9 mouse cellular contexts compared by ENCODE assay signal in the genomic region with DNA sequence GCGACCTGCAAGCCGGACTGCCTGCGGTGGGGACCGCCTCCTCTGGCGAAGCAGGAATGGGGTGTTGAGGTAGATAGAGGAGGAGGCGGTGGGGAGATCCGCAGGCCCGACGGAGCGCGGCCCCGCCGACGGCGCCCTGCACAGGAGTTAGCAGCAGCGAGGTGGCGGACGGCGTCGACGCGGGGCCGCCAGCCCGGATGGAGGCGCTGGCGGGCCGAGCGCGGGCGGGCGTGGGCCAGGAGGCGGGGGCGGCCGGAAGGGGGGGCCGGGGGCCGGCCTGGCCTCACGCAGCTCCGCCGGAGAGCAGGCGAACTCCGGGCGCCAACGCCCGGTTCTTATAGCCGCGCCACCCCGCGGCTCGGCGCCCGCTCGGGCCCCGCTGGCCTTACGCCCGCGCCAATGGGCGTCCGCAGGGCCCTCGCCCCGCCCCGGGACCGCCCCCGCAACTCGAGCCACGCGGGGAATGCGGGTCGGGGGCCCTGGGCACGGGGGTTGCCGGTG. TPM values are rescaled to one million over a fixed set of nuclear protein-coding genes. Genes with fewer than 3 reads are reported as not detected.
DNase-seq lines count a peak whose midpoint lies in the region; ATAC-seq and TF ChIP-seq lines count a peak whose summit lies in the region.
"Had no signal": no experiment of that assay in that cellular context is flagged by ENCODE, and none has a peak within 500 bp of the region (broad histone marks: within the 10 kb centered on the region; RNA-seq: fewer than 3 reads in every experiment).

No protein-coding gene starts in this region.

- no peak for TF ChIP-seq CTCF in liver, postnatal 0 days (IDR thresholded peaks at IDR 0.05; ENCODE audit: low read depth)

- H3K9ac ChIP-seq in kidney, embryonic 14.5 days (ENCODE audit: low read depth, low read length): peak overlapping the region; percentile 88
- H3K9ac ChIP-seq in liver, postnatal 0 days (replicated peaks): peak overlapping the region; percentile 59
- H3K9ac ChIP-seq in stomach, embryonic 14.5 days (replicated peaks; ENCODE audit: low read depth, low read length): peak overlapping the region; percentile 84

- peak overlapping the region; percentile 92 for H3K27ac ChIP-seq in kidney, embryonic 14.5 days (ENCODE audit: low read depth, low read length)
- peak overlapping the region; percentile 85 for H3K27ac ChIP-seq in hindbrain, embryonic 10.5 days
- peak overlapping the region; percentile 83 for H3K27ac ChIP-seq in liver, postnatal 0 days (ENCODE audit: low read depth)
- peak overlapping the region; percentile 96 for H3K27ac ChIP-seq in stomach, embryonic 14.5 days (ENCODE audit: low read length)

- no peak for DNase-seq in kidney, adult 18-20 months
- peak; percentile 84 for DNase-seq in embryo, embryonic 11 days
- peak; percentile 50 for DNase-seq in hindbrain, embryonic 10.5 days (ENCODE audit: low spot score)
- peak; percentile 64 for DNase-seq in liver, postnatal 0 days
- no peak for DNase-seq in B cell, adult 2 months
- no peak for DNase-seq in layer of hippocampus, adult 18-20 months (ENCODE audit: low spot score in 2 of 2)

- peak; percentile 64 for ATAC-seq in kidney, embryonic 14.5 days (ENCODE audit: low FRiP score, low TSS enrichment)
- ATAC-seq in liver, postnatal 0 days: peak; percentile 60
- peak; percentile 72 for ATAC-seq in stomach, embryonic 14.5 days (ENCODE audit: insufficient number of reproducible peaks, insufficient read depth, low FRiP score, low read depth)
- ATAC-seq: Patski had no signal

- no peak for TF ChIP-seq EP300 in liver, postnatal 0 days (IDR thresholded peaks at IDR 0.05; ENCODE audit: low read depth)

- H3K4me1 ChIP-seq in kidney, embryonic 14.5 days (ENCODE audit: control insufficient read depth, insufficient read depth, low read length): peaks cover 24% of the 10 kb centered on the region; the same call in 1 of the 2 replicates
- H3K4me1 ChIP-seq in hindbrain, embryonic 10.5 days (replicated peaks): peaks cover 68% of the 10 kb centered on the region
- no peaks in the 10 kb centered on the region; the same call in 1 of the 2 replicates for H3K4me1 ChIP-seq in liver, postnatal 0 days (ENCODE audit: insufficient read depth)
- H3K4me1 ChIP-seq in stomach, embryonic 14.5 days (ENCODE audit: control insufficient read depth, insufficient read depth, low read length): no peaks in the 10 kb centered on the region

- 2% methylated on average over 52 of the region's 70 CpGs for WGBS in kidney, embryonic 14.5 days
- under 1% methylated on average over 69 of the region's 70 CpGs for WGBS in hindbrain, embryonic 10.5 days
- under 1% methylated on average over 26 of the region's 70 CpGs for WGBS in liver, postnatal 0 days (ENCODE audit: insufficient replicate concordance)
- WGBS in stomach, embryonic 14.5 days: under 1% methylated on average over 54 of the region's 70 CpGs

- no peaks in the 10 kb centered on the region for H3K9me3 ChIP-seq in kidney, embryonic 14.5 days (ENCODE audit: control insufficient read depth, low read length)
- no peaks in the 10 kb centered on the region for H3K9me3 ChIP-seq in hindbrain, embryonic 10.5 days
- no peaks in the 10 kb centered on the region for H3K9me3 ChIP-seq in liver, postnatal 0 days (ENCODE audit: low read length)
- no peaks in the 10 kb centered on the region for H3K9me3 ChIP-seq in stomach, embryonic 14.5 days (ENCODE audit: control insufficient read depth, low read depth, low read length)

- H3K4me2 ChIP-seq in kidney, embryonic 14.5 days (replicated peaks; ENCODE audit: low read depth, low read length): peak overlapping the region; percentile 67
- H3K4me2 ChIP-seq in liver, postnatal 0 days (ENCODE audit: low read depth, low read length): peak overlapping the region; percentile 62
- H3K4me2 ChIP-seq in stomach, embryonic 14.5 days (replicated peaks; ENCODE audit: low read depth, low read length): peak overlapping the region; percentile 58

- H3K36me3 ChIP-seq in kidney, embryonic 14.5 days (ENCODE audit: control insufficient read depth, insufficient read depth, low read length): peaks cover 10% of the 10 kb centered on the region
- H3K36me3 ChIP-seq in hindbrain, embryonic 10.5 days: peaks cover 3% of the 10 kb centered on the region; the same call in 1 of the 2 replicates
- H3K36me3 ChIP-seq in liver, postnatal 0 days (replicated peaks; ENCODE audit: insufficient read depth, low read length): 0 out of 2 replicates have a peak, but pooled peaks cover 3% of the 10 kb centered on the region
- H3K36me3 ChIP-seq in stomach, embryonic 14.5 days (ENCODE audit: control insufficient read depth, insufficient read depth, low read length): peaks cover 6% of the 10 kb centered on the region

- H3K4me3 ChIP-seq in kidney, embryonic 14.5 days (ENCODE audit: low read length): peak overlapping the region; percentile 64
- H3K4me3 ChIP-seq in hindbrain, embryonic 10.5 days: peak overlapping the region; percentile 52
- peak overlapping the region; percentile 52 for H3K4me3 ChIP-seq in liver, postnatal 0 days (ENCODE audit: low read depth, low read length)
- peak overlapping the region; percentile 59 for H3K4me3 ChIP-seq in stomach, embryonic 14.5 days (ENCODE audit: low read depth, low read length)

- peaks cover 82% of the 10 kb centered on the region for H3K27me3 ChIP-seq in kidney, embryonic 14.5 days (ENCODE audit: control insufficient read depth, insufficient read depth, low read length)
- peaks cover 100% of the 10 kb centered on the region for H3K27me3 ChIP-seq in hindbrain, embryonic 10.5 days (ENCODE audit: insufficient read depth, poor library complexity, severe bottlenecking)
- H3K27me3 ChIP-seq in liver, postnatal 0 days (ENCODE audit: insufficient read depth, low read length): peaks cover 91% of the 10 kb centered on the region
- peaks cover 27% of the 10 kb centered on the region; the same call in 1 of the 2 replicates for H3K27me3 ChIP-seq in stomach, embryonic 14.5 days (ENCODE audit: control insufficient read depth, insufficient read depth, low read length)

RNA-seq across cellular contexts. Expression of a gene that starts 7.4 kb away (rescaled TPM):
- polyA plus RNA-seq in kidney, embryonic 14.5 days (2014; fragmentation: Nextera tagmentation; extraction: Ambion mirVana): 627 and 715 TPM in 2 replicates
- 219 and 247 TPM in 2 replicates for polyA plus RNA-seq in hindbrain, embryonic 10.5 days (2016; fragmentation: Nextera tagmentation; extraction: Ambion mirVana)
- polyA plus RNA-seq in liver, postnatal 0 days (2015; fragmentation: Nextera tagmentation; extraction: Ambion mirVana): 1,534 and 1,664 TPM in 2 replicates
- polyA plus RNA-seq in stomach, embryonic 14.5 days (2014; fragmentation: Nextera tagmentation; extraction: Ambion mirVana): 1,256 and 1,341 TPM in 2 replicates
- total RNA-seq in layer of hippocampus, adult 18-20 months (2021): 10 to 100 TPM; 42.7 to 46.4 TPM

RNA-seq across cellular contexts. Expression of a gene that starts 10.5 kb away (rescaled TPM):
- polyA plus RNA-seq in kidney, embryonic 14.5 days (2014; fragmentation: Nextera tagmentation; extraction: Ambion mirVana): not detected in 2 replicates
- polyA plus RNA-seq in hindbrain, embryonic 10.5 days (2016; fragmentation: Nextera tagmentation; extraction: Ambion mirVana): not detected in 2 replicates
- polyA plus RNA-seq in liver, postnatal 0 days (2015; fragmentation: Nextera tagmentation; extraction: Ambion mirVana): 0.04 TPM in 1 of 2 replicates, not detected in the other
- not detected in 2 replicates for polyA plus RNA-seq in stomach, embryonic 14.5 days (2014; fragmentation: Nextera tagmentation; extraction: Ambion mirVana)
- under 1 TPM; 0.10 to 0.20 TPM for total RNA-seq in layer of hippocampus, adult 18-20 months (2021)
- polyA plus RNA-seq: Patski had no signal

Comparison
In these comparisons a context has a peak if more than half of its experiments do, and no peak if none do; other contexts are left out.
1. DNase-seq: peak in embryo, embryonic 11 days (single experiment), hindbrain, embryonic 10.5 days (single experiment) and liver, postnatal 0 days (single experiment); none in kidney, adult 18-20 months (single experiment), B cell, adult 2 months (0 of 2) and layer of hippocampus, adult 18-20 months (0 of 2).
2. Peak in every context shown above with its lines, with median percentiles within 50 percentile points of each other: ATAC-seq, H3K27ac ChIP-seq, H3K4me2 ChIP-seq, H3K4me3 ChIP-seq and H3K9ac ChIP-seq.